Mouse (Mus musculus): ENCODE data around the gene Tec. TPM values are rescaled to one million over a fixed set of nuclear protein-coding genes. Genes with fewer than 3 reads are reported as not detected.

Gene Tec
- total and polyA plus RNA-seq, 2 experiments from 2014 or later, result 2.1 to 4.0 TPM

DNA sequence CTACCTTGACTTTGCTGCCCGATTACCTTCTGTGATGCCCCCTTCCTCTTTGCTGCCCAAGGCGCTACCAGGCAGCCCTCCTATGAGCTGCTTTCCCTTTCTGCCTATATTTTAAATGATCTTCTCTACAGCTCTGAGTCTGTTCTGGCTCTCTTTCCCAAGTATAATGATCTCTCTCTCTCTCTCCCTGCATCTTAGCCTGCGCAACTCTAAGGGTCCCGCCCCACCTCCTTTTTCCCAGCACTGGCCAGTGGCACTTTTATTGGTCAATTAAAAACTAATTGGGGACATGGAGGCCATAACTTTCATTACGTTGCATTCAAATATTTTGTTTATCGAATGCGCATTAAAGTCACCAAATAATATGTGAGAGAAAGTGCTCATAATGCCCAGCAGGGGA lies 20.0 kb upstream of the Tec start:
- H3K27ac ChIP-seq (ENCODE audit: low read depth, low read length), result no peak overlapping the region
- H3K27me3 ChIP-seq (ENCODE audit: insufficient read depth, low read length), result no peaks in the 10 kb centered on the region
- no peak for TF ChIP-seq CTCF (IDR thresholded peaks at IDR 0.05; ENCODE audit: low read depth)
- no peak for ATAC-seq
- no peak for DNase-seq
- H3K4me3 ChIP-seq (ENCODE audit: low read depth, low read length), result no peak overlapping the region
- no peak overlapping the region for H3K4me2 ChIP-seq (ENCODE audit: low read depth)
- WGBS, result 84% methylated on average over 7 of the region's 7 CpGs
- no peak overlapping the region for H3K9ac ChIP-seq
- no peaks in the 10 kb centered on the region for H3K36me3 ChIP-seq (ENCODE audit: insufficient read depth)
- no peaks in the 10 kb centered on the region for H3K9me3 ChIP-seq (ENCODE audit: low read length)
- no peaks in the 10 kb centered on the region for H3K4me1 ChIP-seq (ENCODE audit: insufficient read depth)

DNA sequence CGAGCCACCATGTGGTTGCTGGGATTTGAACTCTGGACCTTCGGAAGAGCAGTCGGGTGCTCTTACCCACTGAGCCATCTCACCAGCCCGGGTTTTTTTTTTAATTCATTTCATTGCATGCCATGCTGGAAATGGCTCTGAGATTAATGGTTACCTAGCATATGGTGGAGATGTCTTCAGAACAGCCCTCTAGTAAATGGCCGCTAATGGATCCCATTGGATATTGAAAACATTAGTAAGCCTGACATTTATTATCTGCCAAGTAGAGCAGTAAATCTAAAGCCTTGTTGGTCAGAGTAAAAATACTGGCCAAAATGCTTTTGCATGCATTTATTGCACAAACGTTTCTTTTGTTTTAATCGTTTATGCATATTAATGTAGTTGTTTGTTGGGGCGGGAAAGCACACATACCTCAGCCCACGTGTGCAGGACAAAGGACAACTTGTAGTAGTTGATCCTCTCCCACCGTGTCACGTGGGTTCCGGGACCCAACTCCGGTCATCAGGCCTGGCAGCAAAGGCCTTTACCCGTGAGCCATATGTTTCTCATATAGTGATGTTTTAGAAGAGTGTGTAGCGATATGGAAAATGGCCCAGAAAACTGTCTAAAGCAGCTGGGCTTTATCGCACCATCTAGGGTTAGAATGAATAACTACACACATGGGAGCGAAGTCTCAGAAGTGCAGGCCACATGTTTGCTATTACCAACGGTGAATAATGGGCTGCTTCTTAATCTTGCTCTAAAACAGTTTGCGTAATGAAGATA lies 18.4 kb upstream of the Tec start:
- 79% methylated on average over 19 of the region's 19 CpGs for WGBS
- Histone ChIP-seq H3K27me3 (ENCODE audit: insufficient read depth, low read length) (no peaks in the 10 kb centered on the region), H3K9ac (no peak overlapping the region)

DNA sequence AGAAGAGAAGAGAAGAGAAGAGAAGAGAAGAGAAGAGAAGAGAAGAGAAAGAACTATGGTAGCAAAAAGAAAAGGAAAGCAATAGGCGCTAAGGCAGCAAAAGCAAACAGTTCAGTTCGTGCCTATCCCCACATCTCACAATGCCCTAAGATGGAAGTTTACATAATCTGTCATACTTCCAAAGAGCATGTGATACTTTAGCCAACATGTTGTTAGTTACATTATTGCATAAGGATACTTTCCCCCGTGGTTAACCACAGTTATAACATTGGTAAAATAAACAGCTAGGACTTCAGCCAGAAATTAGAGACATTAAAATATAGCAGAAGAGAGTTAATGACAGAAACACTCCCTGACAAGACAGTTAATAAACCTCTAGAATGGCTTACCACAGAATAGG lies 15.4 kb upstream of the Tec start:
- no peaks in the 10 kb centered on the region for H3K27me3 ChIP-seq (ENCODE audit: insufficient read depth, low read length)
- H3K4me2 ChIP-seq (ENCODE audit: low read depth), result no peak overlapping the region
- H3K4me3 ChIP-seq (ENCODE audit: low read depth, low read length), result no peak overlapping the region
- no peak overlapping the region for H3K27ac ChIP-seq (ENCODE audit: low read depth, low read length)
- H3K4me1 ChIP-seq (ENCODE audit: insufficient read depth), result no peaks in the 10 kb centered on the region
- no peaks in the 10 kb centered on the region for H3K9me3 ChIP-seq (ENCODE audit: low read length)
- WGBS, result 86% methylated on average over 3 of the region's 3 CpGs
- no peak for TF ChIP-seq CTCF (IDR thresholded peaks at IDR 0.05; ENCODE audit: low read depth)
- no peak overlapping the region for H3K9ac ChIP-seq
- no peaks in the 10 kb centered on the region for H3K36me3 ChIP-seq (ENCODE audit: insufficient read depth)
- DNase-seq (no peak), ATAC-seq (no peak)

More for the DNA sequence above, 18.4 kb upstream of the Tec start:
- no peaks in the 10 kb centered on the region for H3K4me1 ChIP-seq (ENCODE audit: insufficient read depth)
- H3K36me3 ChIP-seq (ENCODE audit: insufficient read depth), result no peaks in the 10 kb centered on the region
- ATAC-seq (no peak), DNase-seq (no peak)
- H3K4me2 ChIP-seq (ENCODE audit: low read depth), result no peak overlapping the region
- TF ChIP-seq CTCF (IDR thresholded peaks at IDR 0.05; ENCODE audit: low read depth), result no peak
- no peaks in the 10 kb centered on the region for H3K9me3 ChIP-seq (ENCODE audit: low read length)
- no peak overlapping the region for H3K27ac ChIP-seq (ENCODE audit: low read depth, low read length)
- no peak overlapping the region for H3K4me3 ChIP-seq (ENCODE audit: low read depth, low read length)

DNA sequence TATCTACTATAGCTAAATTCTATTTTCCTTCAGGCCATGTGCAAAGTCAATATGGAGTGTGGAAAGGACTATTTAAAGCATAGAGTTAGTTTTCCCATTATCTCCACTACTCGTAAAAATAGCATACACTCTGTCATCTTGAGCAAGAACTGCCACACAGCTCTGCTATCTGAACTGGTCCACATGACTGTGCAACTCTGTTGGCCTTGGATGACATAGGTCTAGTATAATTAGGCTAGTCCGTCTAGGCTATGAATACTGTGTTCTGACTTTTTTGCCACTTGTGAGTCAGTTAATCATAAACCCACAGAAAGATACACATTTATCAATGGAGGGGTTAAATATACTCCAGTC lies 14.1 kb upstream of the Tec start:
- 0 out of 2 replicates have a peak, but pooled peaks have one; percentile 34 for ATAC-seq
- Histone ChIP-seq H3K36me3 (ENCODE audit: insufficient read depth) (no peaks in the 10 kb centered on the region), H3K9me3 (ENCODE audit: low read length) (no peaks in the 10 kb centered on the region), H3K4me2 (ENCODE audit: low read depth) (no peak overlapping the region), H3K27me3 (ENCODE audit: insufficient read depth, low read length) (no peaks in the 10 kb centered on the region), H3K4me3 (ENCODE audit: low read depth, low read length) (no peak overlapping the region), H3K9ac (no peak overlapping the region), H3K27ac (ENCODE audit: low read depth, low read length) (no peak overlapping the region), H3K4me1 (ENCODE audit: insufficient read depth) (no peaks in the 10 kb centered on the region)
- no peak for TF ChIP-seq CTCF (IDR thresholded peaks at IDR 0.05; ENCODE audit: low read depth)
- WGBS, result 76% methylated on average over 2 of the region's 2 CpGs
- no peak for DNase-seq

DNA sequence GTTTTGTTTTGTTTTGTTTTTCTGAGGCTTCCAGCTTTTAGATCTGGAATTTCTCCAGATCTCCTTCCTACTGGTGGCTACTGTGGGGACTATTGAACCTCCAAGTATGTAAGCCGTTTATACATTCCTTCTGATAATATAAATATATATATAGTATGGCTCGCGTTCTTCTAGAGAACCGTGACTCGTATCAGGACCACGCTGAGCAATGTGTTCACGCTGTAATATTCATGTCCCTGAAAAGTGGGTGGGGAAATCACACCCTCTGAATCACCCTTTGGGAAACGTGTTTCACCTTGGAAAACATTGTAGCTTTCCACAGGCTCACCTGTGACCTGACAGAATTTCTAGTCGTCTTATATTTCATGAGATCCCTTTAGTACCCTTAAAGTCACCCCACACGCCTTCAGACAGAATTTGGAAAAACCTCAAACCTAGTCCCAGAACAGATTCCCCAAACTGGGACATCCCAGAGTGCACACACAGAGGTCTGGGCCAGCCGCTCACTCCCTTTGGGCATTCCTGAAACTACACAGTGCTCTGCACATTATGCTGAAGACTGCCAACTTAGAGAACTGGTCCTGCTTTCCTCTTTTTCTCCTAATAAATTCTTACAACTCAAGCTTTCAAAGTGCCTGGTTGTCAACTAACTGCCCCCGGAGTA lies 13.6 kb upstream of the Tec start:
- TF ChIP-seq CTCF (IDR thresholded peaks at IDR 0.05; ENCODE audit: low read depth), result no peak
- H3K4me1 ChIP-seq (ENCODE audit: insufficient read depth), result no peaks in the 10 kb centered on the region
- H3K9me3 ChIP-seq (ENCODE audit: low read length), result no peaks in the 10 kb centered on the region
- H3K27ac ChIP-seq (ENCODE audit: low read depth, low read length), result no peak overlapping the region
- H3K9ac ChIP-seq, result no peak overlapping the region
- no peaks in the 10 kb centered on the region for H3K27me3 ChIP-seq (ENCODE audit: insufficient read depth, low read length)
- WGBS, result 85% methylated on average over 12 of the region's 12 CpGs
- no peak for DNase-seq
- H3K4me2 ChIP-seq (ENCODE audit: low read depth), result no peak overlapping the region
- H3K4me3 ChIP-seq (ENCODE audit: low read depth, low read length), result no peak overlapping the region
- H3K36me3 ChIP-seq (ENCODE audit: insufficient read depth), result no peaks in the 10 kb centered on the region
- no peak for ATAC-seq

DNA sequence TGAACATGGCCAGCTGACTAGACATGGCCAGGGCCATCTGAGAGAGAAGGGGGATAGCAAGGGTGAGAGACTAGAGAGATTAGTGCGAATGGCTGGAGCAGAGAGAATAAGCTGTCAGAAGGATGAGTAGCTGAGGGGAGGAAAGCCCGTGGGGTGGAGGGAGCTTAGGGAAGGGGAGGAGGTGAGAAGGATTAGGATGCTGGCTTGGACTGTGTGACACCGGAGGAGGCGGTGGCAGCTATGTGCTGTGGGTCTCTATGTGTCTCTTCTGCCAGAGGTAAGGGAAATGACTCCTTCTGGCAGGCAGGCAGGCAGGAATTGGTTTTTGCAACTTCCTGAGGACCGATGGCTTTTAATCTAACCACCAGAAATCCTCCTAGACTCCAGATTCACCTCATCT lies 11.5 kb upstream of the Tec start:
- DNase-seq, result no peak
- 27% methylated on average over 5 of the region's 5 CpGs for WGBS

DNA sequence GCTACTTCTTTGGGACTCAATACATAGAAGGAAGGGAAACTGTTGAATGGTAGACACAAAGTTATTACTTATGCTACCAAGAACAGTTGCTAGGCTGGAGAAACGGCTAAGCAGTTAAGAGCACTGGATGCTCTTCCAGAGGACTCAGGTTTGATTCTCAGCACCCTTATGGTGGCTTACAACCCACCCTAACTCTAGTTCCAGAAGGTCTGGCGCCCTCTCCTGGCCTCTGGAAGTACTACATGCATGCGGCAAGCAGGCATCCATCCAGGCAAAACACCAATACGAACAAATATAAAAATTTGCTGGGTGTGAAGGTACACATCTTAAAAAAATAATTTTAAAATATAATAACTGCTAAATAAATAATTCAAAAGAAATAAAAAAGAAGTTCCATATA lies 2.8 kb upstream of the Tec start:
- WGBS, result 77% methylated on average over 4 of the region's 4 CpGs
- Histone ChIP-seq H3K27ac (ENCODE audit: low read depth, low read length) (no peak overlapping the region), H3K9ac (no peak overlapping the region), H3K4me2 (ENCODE audit: low read depth) (no peak overlapping the region), H3K9me3 (ENCODE audit: low read length) (no peaks in the 10 kb centered on the region), H3K4me1 (ENCODE audit: insufficient read depth) (peaks cover 5% of the 10 kb centered on the region; the same call in 1 of the 2 replicates), H3K36me3 (ENCODE audit: insufficient read depth) (no peaks in the 10 kb centered on the region), H3K27me3 (ENCODE audit: insufficient read depth, low read length) (peaks cover 14% of the 10 kb centered on the region; the same call in 1 of the 2 replicates), H3K4me3 (ENCODE audit: low read depth, low read length) (no peak overlapping the region)
- no peak for DNase-seq
- no peak for ATAC-seq
- peak; percentile 34 for TF ChIP-seq CTCF (IDR thresholded peaks at IDR 0.05; ENCODE audit: low read depth)

More for the DNA sequence above, 11.5 kb upstream of the Tec start:
- no peaks in the 10 kb centered on the region for H3K4me1 ChIP-seq (ENCODE audit: insufficient read depth)
- ATAC-seq, result no peak
- no peak overlapping the region for H3K4me3 ChIP-seq (ENCODE audit: low read depth, low read length)
- no peak overlapping the region for H3K27ac ChIP-seq (ENCODE audit: low read depth, low read length)
- no peaks in the 10 kb centered on the region for H3K9me3 ChIP-seq (ENCODE audit: low read length)
- H3K27me3 ChIP-seq (ENCODE audit: insufficient read depth, low read length), result no peaks in the 10 kb centered on the region
- no peak overlapping the region for H3K9ac ChIP-seq
- TF ChIP-seq CTCF (IDR thresholded peaks at IDR 0.05; ENCODE audit: low read depth), result no peak
- no peaks in the 10 kb centered on the region for H3K36me3 ChIP-seq (ENCODE audit: insufficient read depth)
- no peak overlapping the region for H3K4me2 ChIP-seq (ENCODE audit: low read depth)

Data from forebrain, postnatal 0 days (tissue).